Mouse (Mus musculus): Measurements from ENCODE around the gene Odaph. TPM values are rescaled to one million over a fixed set of nuclear protein-coding genes. Genes with fewer than 3 reads are reported as not detected.
A peak's percentile ranks its signal among the peaks of the same experiment; 100 is the strongest.

Gene Odaph
- polyA plus RNA-seq, 1 experiment from 2014 or later, result 0.60 TPM

GRCm38 (mm10) chr5:91962639-91963440 is 24.4 kb upstream of the Odaph start, which contains the start of gene Rchy1:
Gene Rchy1 (minus strand): TSS chr5:91963068.
- Histone ChIP-seq H3K4me3 (replicated peaks) (peak within 1 kb of the TSS; percentile 68), H3K27ac (replicated peaks) (peak within 1 kb of the TSS; percentile 99), H3K36me3 (peaks cover 1% of the 10 kb centered on the region), H3K4me2 (replicated peaks) (peak within 1 kb of the TSS; percentile 55), H3K9me3 (replicated peaks) (no peaks in the 10 kb centered on the region), H3K9ac (peak within 1 kb of the TSS; percentile 62), H3K27me3 (no peaks in the 10 kb centered on the region), H3K4me1 (peaks cover 17% of the 10 kb centered on the region)
- under 1% methylated on average over 65 of the region's 65 CpGs for WGBS
- ATAC-seq (ENCODE audit: insufficient number of reproducible peaks, low FRiP score, low TSS enrichment, low read depth), result peak; percentile 97

- Histone ChIP-seq H3K4me1 (no peaks in the 10 kb centered on the region), H3K9ac (no peak overlapping the region), H3K4me2 (replicated peaks) (no peak overlapping the region), H3K27ac (replicated peaks) (no peak overlapping the region), H3K9me3 (replicated peaks) (no peaks in the 10 kb centered on the region), H3K36me3 (no peaks in the 10 kb centered on the region), H3K27me3 (no peaks in the 10 kb centered on the region), H3K4me3 (replicated peaks) (no peak overlapping the region)
- ATAC-seq (ENCODE audit: insufficient number of reproducible peaks, low FRiP score, low TSS enrichment, low read depth), result no peak
- WGBS, result 64% methylated on average over 3 of the region's 3 CpGs
Observed at GRCm38 (mm10) chr5:91972046-91972445, 15.2 kb upstream of the Odaph start.

GRCm38 (mm10) chr5:91974002-91974401 is 13.3 kb upstream of the Odaph start:
- no peaks in the 10 kb centered on the region for H3K9me3 ChIP-seq (replicated peaks)
- no peak overlapping the region for H3K27ac ChIP-seq (replicated peaks)
- ATAC-seq (ENCODE audit: insufficient number of reproducible peaks, low FRiP score, low TSS enrichment, low read depth), result no peak
- no peaks in the 10 kb centered on the region for H3K36me3 ChIP-seq
- WGBS, result 87% methylated on average over 7 of the region's 7 CpGs
- H3K4me2 ChIP-seq (replicated peaks), result no peak overlapping the region
- H3K4me3 ChIP-seq (replicated peaks), result no peak overlapping the region
- H3K9ac ChIP-seq, result no peak overlapping the region
- H3K4me1 ChIP-seq, result no peaks in the 10 kb centered on the region
- H3K27me3 ChIP-seq, result no peaks in the 10 kb centered on the region

GRCm38 (mm10) chr5:91975758-91976157 is 11.5 kb upstream of the Odaph start:
- WGBS, result 91% methylated on average over 9 of the region's 9 CpGs
- Histone ChIP-seq H3K4me2 (replicated peaks) (no peak overlapping the region), H3K27ac (replicated peaks) (no peak overlapping the region), H3K27me3 (no peaks in the 10 kb centered on the region), H3K36me3 (no peaks in the 10 kb centered on the region), H3K4me1 (no peaks in the 10 kb centered on the region), H3K9ac (no peak overlapping the region), H3K4me3 (replicated peaks) (no peak overlapping the region), H3K9me3 (replicated peaks) (no peaks in the 10 kb centered on the region)
- no peak for ATAC-seq (ENCODE audit: insufficient number of reproducible peaks, low FRiP score, low TSS enrichment, low read depth)

GRCm38 (mm10) chr5:91976566-91977396 is 10.5 kb upstream of the Odaph start:
- Histone ChIP-seq H3K27ac (replicated peaks) (no peak overlapping the region), H3K36me3 (no peaks in the 10 kb centered on the region), H3K4me3 (replicated peaks) (no peak overlapping the region), H3K9ac (no peak overlapping the region), H3K4me1 (no peaks in the 10 kb centered on the region), H3K9me3 (replicated peaks) (no peaks in the 10 kb centered on the region), H3K4me2 (replicated peaks) (no peak overlapping the region), H3K27me3 (no peaks in the 10 kb centered on the region)
- ATAC-seq (ENCODE audit: insufficient number of reproducible peaks, low FRiP score, low TSS enrichment, low read depth), result no peak
- 73% methylated on average over 10 of the region's 10 CpGs for WGBS

GRCm38 (mm10) chr5:91977397-91977770 is 9.9 kb upstream of the Odaph start:
- Histone ChIP-seq H3K27me3 (no peaks in the 10 kb centered on the region), H3K4me3 (replicated peaks) (no peak overlapping the region), H3K9ac (no peak overlapping the region), H3K4me1 (no peaks in the 10 kb centered on the region), H3K36me3 (no peaks in the 10 kb centered on the region), H3K27ac (replicated peaks) (no peak overlapping the region), H3K9me3 (replicated peaks) (no peaks in the 10 kb centered on the region), H3K4me2 (replicated peaks) (no peak overlapping the region)
- ATAC-seq (ENCODE audit: insufficient number of reproducible peaks, low FRiP score, low TSS enrichment, low read depth), result no peak
- 85% methylated on average over 2 of the region's 2 CpGs for WGBS

GRCm38 (mm10) chr5:91981176-91981840 is 6.0 kb upstream of the Odaph start:
- Histone ChIP-seq H3K27ac (replicated peaks) (no peak overlapping the region), H3K4me2 (replicated peaks) (no peak overlapping the region), H3K36me3 (no peaks in the 10 kb centered on the region), H3K4me3 (replicated peaks) (no peak overlapping the region), H3K9ac (no peak overlapping the region), H3K4me1 (no peaks in the 10 kb centered on the region), H3K27me3 (no peaks in the 10 kb centered on the region), H3K9me3 (replicated peaks) (no peaks in the 10 kb centered on the region)
- WGBS, result 88% methylated on average over 11 of the region's 11 CpGs
- no peak for ATAC-seq (ENCODE audit: insufficient number of reproducible peaks, low FRiP score, low TSS enrichment, low read depth)

- Histone ChIP-seq H3K36me3 (no peaks in the 10 kb centered on the region), H3K27ac (replicated peaks) (no peak overlapping the region), H3K9ac (no peak overlapping the region), H3K4me2 (replicated peaks) (no peak overlapping the region), H3K27me3 (no peaks in the 10 kb centered on the region), H3K4me1 (no peaks in the 10 kb centered on the region), H3K4me3 (replicated peaks) (no peak overlapping the region), H3K9me3 (replicated peaks) (no peaks in the 10 kb centered on the region)
- WGBS, result 60% methylated on average over 2 of the region's 2 CpGs
- ATAC-seq (ENCODE audit: insufficient number of reproducible peaks, low FRiP score, low TSS enrichment, low read depth), result no peak
Observed at GRCm38 (mm10) chr5:91983490-91983889, 3.8 kb upstream of the Odaph start.

GRCm38 (mm10) chr5:91985721-91986120 is 1.6 kb upstream of the Odaph start:
- H3K4me2 ChIP-seq (replicated peaks), result no peak overlapping the region
- H3K4me1 ChIP-seq, result no peaks in the 10 kb centered on the region
- 54% methylated on average over 2 of the region's 2 CpGs for WGBS
- no peaks in the 10 kb centered on the region for H3K27me3 ChIP-seq
- H3K9ac ChIP-seq, result no peak overlapping the region
- no peaks in the 10 kb centered on the region for H3K36me3 ChIP-seq
- no peaks in the 10 kb centered on the region for H3K9me3 ChIP-seq (replicated peaks)
- no peak overlapping the region for H3K27ac ChIP-seq (replicated peaks)
- no peak overlapping the region for H3K4me3 ChIP-seq (replicated peaks)
- ATAC-seq (ENCODE audit: insufficient number of reproducible peaks, low FRiP score, low TSS enrichment, low read depth), result no peak

GRCm38 (mm10) chr5:91987799-91988198 is 524 bp downstream of the Odaph start:
- 86% methylated on average over 2 of the region's 2 CpGs for WGBS
- H3K27ac ChIP-seq (replicated peaks), result no peak overlapping the region
- no peak overlapping the region for H3K4me2 ChIP-seq (replicated peaks)
- no peaks in the 10 kb centered on the region for H3K36me3 ChIP-seq
- ATAC-seq (ENCODE audit: insufficient number of reproducible peaks, low FRiP score, low TSS enrichment, low read depth), result no peak
- no peaks in the 10 kb centered on the region for H3K4me1 ChIP-seq
- no peak overlapping the region for H3K9ac ChIP-seq
- no peak overlapping the region for H3K4me3 ChIP-seq (replicated peaks)
- no peaks in the 10 kb centered on the region for H3K9me3 ChIP-seq (replicated peaks)
- H3K27me3 ChIP-seq, result no peaks in the 10 kb centered on the region

- Histone ChIP-seq H3K27ac (replicated peaks) (no peak overlapping the region), H3K36me3 (no peaks in the 10 kb centered on the region), H3K9me3 (replicated peaks) (no peaks in the 10 kb centered on the region), H3K4me1 (no peaks in the 10 kb centered on the region), H3K27me3 (no peaks in the 10 kb centered on the region), H3K4me3 (replicated peaks) (no peak overlapping the region), H3K4me2 (replicated peaks) (no peak overlapping the region), H3K9ac (no peak overlapping the region)
- WGBS, result 80% methylated on average over 9 of the region's 9 CpGs
- ATAC-seq (ENCODE audit: insufficient number of reproducible peaks, low FRiP score, low TSS enrichment, low read depth), result no peak
Observed at GRCm38 (mm10) chr5:91989261-91989660, 2.0 kb downstream of the Odaph start.

All from embryonic facial prominence, embryonic 15.5 days (tissue).